Mouse (Mus musculus) stomach, embryonic 16.5 days (tissue): ENCODE results near the gene Dzip3. TPM values are rescaled to one million over a fixed set of nuclear protein-coding genes. Genes with fewer than 3 reads are reported as not detected.

Experiments
- ATAC-seq: fragments of 200-750 bp; cut with Nextera tagmentation; 2 replicates; pipeline ENCODE4 v1.8.0; 2017; ENCODE audit warnings: moderate number of reproducible peaks, moderate TSS enrichment; ENCODE audit not compliant: insufficient read depth, low FRiP score
- H3K27ac ChIP-seq: fragments of 300-500 bp; sonication (generic); 2 replicates; pipeline ENCODE4 v1.5.1; 2014; ENCODE audit warnings: low read length
- H3K27me3 ChIP-seq: fragments of 300-500 bp; sonication (generic); 2 replicates; pipeline ENCODE4 v1.6.1; 2014; ENCODE audit warnings: low read length, control low read depth, mixed read lengths; ENCODE audit not compliant: control insufficient read depth, insufficient read depth
- H3K36me3 ChIP-seq: fragments of 300-500 bp; sonication (generic); 2 replicates; pipeline ENCODE4 v1.6.1; 2014; ENCODE audit warnings: low read length; ENCODE audit not compliant: control insufficient read depth, insufficient read depth
- H3K4me1 ChIP-seq: fragments of 300-500 bp; sonication (generic); 2 replicates; pipeline ENCODE4 v1.6.1; 2014; ENCODE audit warnings: low read length, control low read depth, mixed read lengths; ENCODE audit not compliant: control insufficient read depth, insufficient read depth
- H3K4me2 ChIP-seq: fragments of 300-500 bp; sonication (generic); 2 replicates; pipeline ENCODE4 v1.6.1; 2014; ENCODE audit warnings: low read depth, low read length, mixed read lengths
- H3K4me3 ChIP-seq: fragments of 300-500 bp; sonication (generic); replicated peaks from 2 replicates; pipeline ENCODE4 v1.5.1; 2014; ENCODE audit warnings: mild to moderate bottlenecking, low read length
- H3K9ac ChIP-seq: fragments of 300-500 bp; sonication (generic); 2 replicates; pipeline ENCODE4 v1.6.1; 2014; ENCODE audit warnings: low read length
- H3K9me3 ChIP-seq: fragments of 300-500 bp; sonication (generic); replicated peaks from 2 replicates; pipeline ENCODE4 v1.6.1; 2016; ENCODE audit warnings: low read length, control low read depth; ENCODE audit not compliant: control insufficient read depth
- WGBS: fragments of 180-500 bp; shearing (Covaris S2); extraction: QIAGEN DNeasy Blood & Tissue Kit; methylation state at CpG from one replicate; pipeline ENCODE4 v1.1.7; 2014; 5-methylcytosine and 5-hydroxymethylcytosine counted together
- polyA plus RNA-seq: library from polyadenylated mRNA; unstranded; fragments of >200 nt; fragmentation: Nextera tagmentation; extraction: Ambion mirVana; gene quantifications from 2 replicates; pipeline ENCODE4 v1.2.1, GENCODE M21; 2015

Dzip3 gene
- polyA plus RNA-seq, 1 experiment from 2014 or later, result 19.6 TPM

DNA sequence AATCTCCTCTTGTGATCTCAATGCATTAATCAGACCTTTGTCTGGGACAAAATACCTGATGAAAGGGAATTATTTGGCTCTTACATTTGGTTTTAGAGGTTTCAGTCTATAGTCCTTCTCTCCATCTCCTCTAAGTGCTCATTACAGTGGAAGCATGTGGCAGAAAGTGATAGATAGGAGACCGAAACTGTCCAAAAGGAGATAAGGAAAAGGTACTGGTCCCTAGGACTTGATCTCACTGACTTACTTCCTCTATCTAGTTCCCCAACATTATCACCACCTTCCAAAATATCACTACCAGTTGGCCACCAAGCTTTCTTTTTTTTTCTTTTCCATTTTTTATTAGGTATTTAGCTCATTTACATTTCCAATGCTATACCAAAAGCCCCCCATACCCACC, 82.8 kb downstream of the Dzip3 start:
- Histone ChIP-seq H3K9ac (no peak overlapping the region), H3K4me1 (no peaks in the 10 kb centered on the region), H3K36me3 (no peaks in the 10 kb centered on the region), H3K4me3 (no peak overlapping the region), H3K27ac (no peak overlapping the region), H3K27me3 (no peaks in the 10 kb centered on the region), H3K9me3 (no peaks in the 10 kb centered on the region), H3K4me2 (no peak overlapping the region)
- WGBS, result 92% methylated on average over 1 of the region's 1 CpGs
- no peak for ATAC-seq

GRCm38 (mm10) chr16:48899868-48900267, 94.1 kb downstream of the Dzip3 start:
- Histone ChIP-seq H3K9me3 (no peaks in the 10 kb centered on the region), H3K9ac (no peak overlapping the region), H3K4me3 (no peak overlapping the region), H3K27ac (no peak overlapping the region), H3K4me1 (no peaks in the 10 kb centered on the region), H3K27me3 (no peaks in the 10 kb centered on the region), H3K4me2 (no peak overlapping the region), H3K36me3 (no peaks in the 10 kb centered on the region)
- 67% methylated on average over 1 of the region's 1 CpGs for WGBS
- ATAC-seq, result no peak

DNA sequence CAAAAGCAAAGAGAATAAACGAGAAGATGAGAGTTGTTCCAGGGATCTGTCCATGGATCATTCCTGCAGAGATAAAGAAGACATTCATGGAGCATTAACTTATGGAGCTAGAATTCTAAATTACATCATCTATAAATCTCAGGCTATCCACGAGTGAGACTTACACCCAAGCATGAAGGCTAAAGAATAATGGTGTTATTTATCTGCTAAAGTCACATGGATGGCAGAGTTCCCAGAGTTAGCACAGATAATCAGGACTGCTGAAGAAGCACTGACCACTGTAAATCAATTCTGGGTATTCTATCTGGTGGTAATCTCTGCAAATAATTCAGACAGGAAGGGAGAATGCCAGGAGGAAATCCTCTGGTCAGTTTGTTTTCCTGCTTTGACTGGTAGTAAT, 103.2 kb downstream of the Dzip3 start:
- Histone ChIP-seq H3K9me3 (no peaks in the 10 kb centered on the region), H3K9ac (no peak overlapping the region), H3K4me1 (no peaks in the 10 kb centered on the region), H3K4me3 (no peak overlapping the region), H3K4me2 (no peak overlapping the region), H3K27ac (no peak overlapping the region), H3K27me3 (no peaks in the 10 kb centered on the region), H3K36me3 (no peaks in the 10 kb centered on the region)
- ATAC-seq, result no peak
- WGBS, result 24% methylated on average over 2 of the region's 2 CpGs

Other genes starting within 250 kb of the Dzip3 start
- 0.08 TPM in 1 of 2 replicates, not detected in the other for gene Trat1, start 222.1 kb downstream of the Dzip3 start, polyA plus RNA-seq
- gene Retnlb, start 177.3 kb downstream of the Dzip3 start, polyA plus RNA-seq, result not detected in 2 replicates
- not detected in 2 replicates for gene Retnla, start 151.6 kb downstream of the Dzip3 start, polyA plus RNA-seq
- gene Retnlg, start 121.5 kb downstream of the Dzip3 start, polyA plus RNA-seq, result 13.9 and 21.2 TPM in 2 replicates
- 22.2 and 24.1 TPM in 2 replicates for gene Cip2a, start within 50 bp of the Dzip3 start, polyA plus RNA-seq
- not detected in 2 replicates for gene Myh15, start 63.3 kb upstream of the Dzip3 start, polyA plus RNA-seq